Mouse (Mus musculus) liver, embryonic 12.5 days (tissue): Measurements from ENCODE around the gene H60b. TPM values are rescaled to one million over a fixed set of nuclear protein-coding genes. Genes with fewer than 3 reads are reported as not detected.
A peak's percentile ranks its signal among the peaks of the same experiment; 100 is the strongest.
"Not testable (repeated sequence)": the region's sequence is repeated elsewhere in the genome, so short reads cannot be mapped to it uniquely, and the experiment has no call there.

ENCODE experiments used
- ATAC-seq: fragments of 200-750 bp; cut with Nextera tagmentation; 2 replicates; pipeline ENCODE4 v1.8.0; 2017; ENCODE audit warnings: moderate number of reproducible peaks, mild to moderate bottlenecking, moderate library complexity
- H3K27ac ChIP-seq: fragments of 300-500 bp; sonication (generic); 2 replicates; pipeline ENCODE4 v1.5.1; 2016; ENCODE audit warnings: mild to moderate bottlenecking
- H3K27me3 ChIP-seq: fragments of 300-500 bp; sonication (generic); replicated peaks from 2 replicates; pipeline ENCODE4 v1.6.1; 2016; ENCODE audit warnings: mild to moderate bottlenecking, moderate library complexity
- H3K36me3 ChIP-seq: fragments of 300-500 bp; sonication (generic); 2 replicates; pipeline ENCODE4 v1.6.1; 2016; ENCODE audit warnings: mild to moderate bottlenecking, moderate library complexity
- H3K4me1 ChIP-seq: fragments of 300-500 bp; sonication (generic); 2 replicates; pipeline ENCODE4 v1.6.1; 2016
- H3K4me2 ChIP-seq: fragments of 300-500 bp; sonication (generic); 2 replicates; pipeline ENCODE4 v1.6.1; 2016; ENCODE audit warnings: mild to moderate bottlenecking, moderate library complexity
- H3K4me3 ChIP-seq: fragments of 300-500 bp; sonication (generic); 2 replicates; pipeline ENCODE4 v1.5.1; 2016; ENCODE audit warnings: mild to moderate bottlenecking, moderate library complexity
- H3K9ac ChIP-seq: fragments of 300-500 bp; sonication (generic); 2 replicates; pipeline ENCODE4 v1.6.1; 2016; ENCODE audit warnings: mild to moderate bottlenecking, moderate library complexity
- H3K9me3 ChIP-seq: fragments of 300-500 bp; sonication (generic); replicated peaks from 2 replicates; pipeline ENCODE4 v1.6.1; 2016; ENCODE audit warnings: mild to moderate bottlenecking, moderate library complexity
- WGBS: fragments of 180-500 bp; shearing (Covaris S2); methylation state at CpG from one replicate; pipeline ENCODE4 v1.1.7; 2016; ENCODE audit not compliant: insufficient replicate concordance; 5-methylcytosine and 5-hydroxymethylcytosine counted together
- polyA plus RNA-seq: library from polyadenylated mRNA; unstranded; fragments of >200 nt; fragmentation: Nextera tagmentation; extraction: Ambion mirVana; gene quantifications from 2 replicates; pipeline ENCODE4 v1.2.1, GENCODE M21; 2016

H60b gene
- polyA plus RNA-seq, 1 experiment from 2014 or later = 0.30 TPM

DNA sequence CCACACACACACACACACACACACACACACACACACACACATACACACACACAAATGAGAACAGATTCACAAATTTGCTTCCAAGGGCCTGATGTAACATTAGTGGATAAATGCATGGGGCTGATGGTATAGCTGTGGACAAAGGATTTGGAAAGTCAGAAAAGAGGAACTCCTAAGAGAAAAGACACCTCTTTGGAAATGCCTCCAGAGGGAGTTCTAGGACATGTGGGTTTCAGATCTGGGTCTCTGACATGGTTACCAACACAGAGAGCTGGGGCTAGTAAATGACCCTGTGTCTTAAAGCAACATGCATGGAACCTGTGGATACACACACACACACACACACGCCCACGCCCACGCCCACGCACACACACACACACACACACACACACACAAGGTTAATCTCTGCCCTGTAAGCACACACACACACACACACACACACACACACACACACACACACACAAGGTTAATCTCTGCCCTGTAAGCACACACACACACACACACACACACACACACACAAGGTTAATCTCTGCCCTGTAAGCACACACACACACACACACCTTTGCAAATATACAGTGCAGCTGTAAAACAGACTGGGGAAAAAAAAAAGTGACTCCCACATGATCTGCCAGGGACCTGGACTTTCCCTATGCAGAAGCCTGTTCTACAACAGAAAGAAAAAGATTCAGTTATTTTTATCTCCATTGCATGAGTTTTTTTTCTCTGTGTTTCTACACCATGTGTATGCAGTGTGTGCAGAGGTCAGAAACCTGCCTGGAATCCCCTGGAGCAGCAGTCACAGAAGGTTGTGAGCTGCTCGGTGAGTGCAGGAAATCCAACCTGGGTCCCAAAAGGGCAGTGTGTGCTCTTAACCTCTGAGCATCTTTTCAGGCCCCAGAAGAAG, 14.3 kb downstream of the H60b start:
- H3K27ac ChIP-seq, H3K9ac ChIP-seq, ATAC-seq, H3K27me3 ChIP-seq, H3K4me1 ChIP-seq, H3K36me3 ChIP-seq, H3K4me3 ChIP-seq, H3K9me3 ChIP-seq, H3K4me2 ChIP-seq: not testable (repeated sequence)
- 56% methylated on average over 4 of the region's 5 CpGs for WGBS

- H3K4me3 ChIP-seq, H3K9me3 ChIP-seq, H3K4me2 ChIP-seq, ATAC-seq, H3K27ac ChIP-seq, H3K27me3 ChIP-seq, H3K9ac ChIP-seq, H3K4me1 ChIP-seq, H3K36me3 ChIP-seq: not testable (repeated sequence)
- 9% methylated on average over 13 of the region's 17 CpGs for WGBS
Observed at GRCm38 (mm10) chr10:22173335-22174189, 15.2 kb downstream of the H60b start.

DNA sequence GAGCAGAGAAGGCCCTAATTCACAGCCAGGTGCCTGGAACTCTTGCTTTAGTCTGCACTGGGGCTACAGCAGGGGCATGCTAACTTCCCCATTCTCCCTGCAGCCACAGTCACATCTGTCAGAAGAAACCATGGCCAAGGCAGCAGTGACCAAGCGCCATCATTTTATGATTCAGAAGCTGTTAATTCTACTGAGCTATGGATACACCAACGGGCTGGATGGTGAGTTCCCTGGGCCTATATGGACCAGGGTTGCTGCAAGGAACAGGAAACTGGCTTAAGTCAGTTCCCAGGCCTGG, 15.8 kb downstream of the H60b start:
- 42% methylated on average over 2 of the region's 2 CpGs for WGBS
- H3K36me3 ChIP-seq, ATAC-seq, H3K27ac ChIP-seq, H3K9ac ChIP-seq, H3K4me1 ChIP-seq, H3K4me3 ChIP-seq, H3K4me2 ChIP-seq, H3K9me3 ChIP-seq, H3K27me3 ChIP-seq: not testable (repeated sequence)

- H3K27ac ChIP-seq, H3K4me2 ChIP-seq, H3K27me3 ChIP-seq, H3K9ac ChIP-seq, H3K4me1 ChIP-seq, H3K36me3 ChIP-seq, H3K4me3 ChIP-seq, H3K9me3 ChIP-seq, ATAC-seq: not testable (repeated sequence)
- WGBS = 55% methylated on average over 2 of the region's 2 CpGs
Observed at GRCm38 (mm10) chr10:22176515-22176914, 18.1 kb downstream of the H60b start.

DNA sequence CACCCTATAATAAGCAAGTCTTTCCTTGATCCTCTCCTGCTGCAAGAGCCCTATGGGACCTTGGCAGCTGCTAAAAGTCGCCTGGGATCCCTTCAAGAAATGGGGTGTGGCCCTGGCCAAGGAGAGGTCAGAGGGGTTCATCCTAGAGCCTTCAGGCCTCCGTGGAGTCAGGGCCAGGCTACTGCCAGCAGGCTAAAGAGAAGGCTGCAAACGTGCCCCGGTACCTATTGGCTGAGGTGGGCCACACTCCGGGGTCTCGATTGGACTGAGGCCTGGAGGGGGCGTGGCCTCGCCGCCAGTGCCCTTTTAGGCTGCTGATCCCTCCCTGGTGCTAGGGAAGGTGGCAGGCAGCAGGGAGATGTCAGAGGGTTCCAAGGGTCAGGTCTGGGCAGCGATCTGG, 32.6 kb downstream of the H60b start:
- not testable (repeated sequence) for H3K27ac ChIP-seq, H3K9ac ChIP-seq, ATAC-seq, H3K4me3 ChIP-seq, H3K27me3 ChIP-seq, H3K4me1 ChIP-seq, H3K9me3 ChIP-seq, H3K4me2 ChIP-seq, H3K36me3 ChIP-seq
- 3% methylated on average over 9 of the region's 10 CpGs for WGBS

- H3K4me3 ChIP-seq, H3K9me3 ChIP-seq, H3K4me2 ChIP-seq, H3K36me3 ChIP-seq, H3K27ac ChIP-seq, H3K4me1 ChIP-seq, ATAC-seq, H3K9ac ChIP-seq, H3K27me3 ChIP-seq: not testable (repeated sequence)
- 88% methylated on average over 2 of the region's 3 CpGs for WGBS
Observed at GRCm38 (mm10) chr10:22201352-22201751, 43.0 kb downstream of the H60b start.

- H3K27ac ChIP-seq, H3K27me3 ChIP-seq, H3K4me2 ChIP-seq, H3K36me3 ChIP-seq, H3K4me1 ChIP-seq, ATAC-seq, H3K4me3 ChIP-seq, H3K9me3 ChIP-seq, H3K9ac ChIP-seq: not testable (repeated sequence)
- no CpG with 5 or more reads among the region's 2 CpGs for WGBS
Observed at GRCm38 (mm10) chr10:22202784-22203583, 44.6 kb downstream of the H60b start.

DNA sequence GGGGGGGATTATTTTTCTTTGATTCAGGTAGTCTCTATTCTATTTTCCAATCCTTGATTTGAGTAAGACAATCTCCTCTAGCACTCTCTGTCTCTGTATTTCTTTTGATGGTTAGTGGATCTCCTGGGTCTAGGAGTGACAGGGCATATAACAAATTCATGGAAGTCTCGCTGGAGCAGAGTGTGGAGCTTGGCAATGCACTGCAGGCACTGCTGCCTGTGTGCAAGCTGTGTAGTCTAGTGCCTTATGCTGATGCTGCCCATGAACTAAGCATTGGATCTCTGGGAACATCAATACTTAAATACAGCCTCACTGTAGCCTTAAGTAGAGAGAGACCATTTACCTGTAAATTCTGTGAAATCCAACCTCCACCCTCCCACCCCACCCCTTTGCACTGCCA, 48.1 kb downstream of the H60b start:
- not testable (repeated sequence) for H3K27ac ChIP-seq, H3K36me3 ChIP-seq
- WGBS = 35% methylated on average over 1 of the region's 1 CpGs

GRCm38 (mm10) chr10:22212012-22212696, 53.8 kb downstream of the H60b start:
- H3K9ac ChIP-seq, H3K27me3 ChIP-seq, H3K4me2 ChIP-seq, H3K9me3 ChIP-seq, H3K4me1 ChIP-seq, H3K4me3 ChIP-seq, H3K36me3 ChIP-seq, H3K27ac ChIP-seq: not testable (repeated sequence)
- ATAC-seq = 0 out of 2 replicates have a peak, but pooled peaks have one; percentile 18
- WGBS = 2% methylated on average over 8 of the region's 11 CpGs

More for the DNA sequence above, 48.1 kb downstream of the H60b start:
- H3K9me3 ChIP-seq, H3K9ac ChIP-seq, H3K4me3 ChIP-seq, ATAC-seq, H3K27me3 ChIP-seq, H3K4me1 ChIP-seq, H3K4me2 ChIP-seq: not testable (repeated sequence)

DNA sequence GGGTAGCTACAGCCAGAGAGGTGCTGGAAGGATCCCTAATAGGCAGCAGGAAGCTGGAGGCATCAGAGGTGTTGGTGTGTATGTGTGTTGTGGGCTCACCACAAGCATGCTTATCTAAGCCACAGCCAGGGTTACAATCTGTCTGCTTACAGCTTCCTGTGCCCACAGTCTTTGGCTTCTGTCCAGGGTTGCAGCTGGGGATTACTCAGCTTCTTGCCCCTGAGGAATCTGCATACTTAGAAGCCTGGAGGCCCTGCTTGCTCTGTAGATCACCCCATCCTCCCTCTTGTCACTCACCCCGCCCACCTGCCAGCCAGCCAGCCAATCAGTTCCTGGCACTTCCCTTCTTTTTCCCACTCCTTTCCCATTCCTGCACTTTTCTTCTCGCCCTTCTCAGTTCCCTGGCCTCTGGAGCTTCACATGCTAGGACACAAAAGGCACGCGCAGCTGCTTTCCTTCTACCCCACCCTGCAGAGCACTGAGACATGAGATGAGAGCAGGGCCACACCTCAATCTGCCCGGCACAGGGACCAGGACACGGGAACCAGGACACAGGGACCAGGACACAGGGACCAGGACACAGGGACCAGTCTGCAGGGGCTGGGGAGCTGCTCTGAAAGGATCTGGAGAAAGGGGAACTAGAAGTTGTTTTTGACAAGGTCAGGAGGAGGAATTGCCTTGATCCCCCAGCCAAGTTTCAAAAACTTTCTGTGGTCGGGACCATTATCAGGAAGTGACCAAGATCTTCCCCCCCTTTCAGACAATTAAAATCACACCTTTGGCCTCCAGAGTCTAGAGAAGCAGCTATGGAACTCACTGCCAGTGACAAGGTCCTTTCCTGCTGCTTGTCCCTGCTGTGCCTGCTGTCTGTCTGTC, 65.3 kb downstream of the H60b start:
- not testable (repeated sequence) for H3K9me3 ChIP-seq, H3K27ac ChIP-seq, H3K4me3 ChIP-seq, H3K9ac ChIP-seq, H3K4me2 ChIP-seq, H3K4me1 ChIP-seq, ATAC-seq, H3K27me3 ChIP-seq, H3K36me3 ChIP-seq
- no CpG with 5 or more reads among the region's 7 CpGs for WGBS

DNA sequence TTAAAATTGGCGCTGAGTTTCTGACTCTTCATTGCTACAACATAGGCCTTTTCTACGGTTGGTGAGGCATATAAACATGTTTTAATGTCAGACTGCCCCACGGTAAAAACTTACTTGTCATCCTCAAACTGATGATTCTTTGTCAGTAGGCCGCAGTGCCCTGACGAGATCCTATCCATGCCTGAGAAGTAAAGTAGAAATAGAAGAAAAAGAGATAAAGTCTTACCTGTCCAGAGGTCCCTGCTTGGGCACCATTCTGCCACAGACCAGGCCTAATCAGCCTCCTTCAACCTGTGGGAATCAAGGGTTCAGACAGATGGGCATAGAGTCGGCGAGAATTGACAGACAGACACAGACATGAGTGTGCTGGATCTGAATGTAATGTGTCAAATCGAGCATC, 106.7 kb downstream of the H60b start:
- Histone ChIP-seq H3K4me1 (no peaks in the 10 kb centered on the region), H3K4me3 (no peak overlapping the region), H3K27me3 (no peaks in the 10 kb centered on the region), H3K4me2 (no peak overlapping the region), H3K9me3 (peaks cover 13% of the 10 kb centered on the region), H3K9ac (no peak overlapping the region), H3K27ac (no peak overlapping the region), H3K36me3 (no peaks in the 10 kb centered on the region)
- no peak for ATAC-seq
- WGBS = 74% methylated on average over 8 of the region's 8 CpGs
